23 mouse cellular contexts compared by ENCODE assay signal in the genomic region with DNA sequence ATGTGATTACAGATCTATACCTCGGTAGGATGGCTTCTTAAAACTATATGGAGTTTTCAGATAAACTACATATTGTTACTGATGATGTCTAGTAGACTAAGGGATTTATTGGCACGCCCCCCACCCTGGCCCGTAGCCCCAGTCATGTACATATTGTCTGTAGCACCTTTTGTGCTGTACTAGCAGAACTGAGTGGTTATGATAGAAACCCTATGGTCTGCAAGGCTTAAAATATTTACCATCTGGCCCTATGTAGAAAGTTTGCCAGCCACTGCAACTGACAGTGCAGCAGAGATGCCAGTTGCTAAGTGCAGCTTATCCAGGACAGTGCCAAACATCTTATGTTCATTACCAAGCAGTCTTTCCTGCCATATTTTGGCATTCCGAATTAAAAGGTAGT.
DNase-seq lines count a peak whose midpoint lies in the region; ATAC-seq and TF ChIP-seq lines count a peak whose summit lies in the region.
"Had no signal": no experiment of that assay in that cellular context is flagged by ENCODE, and none has a peak within 500 bp of the region (broad histone marks: within the 10 kb centered on the region; RNA-seq: fewer than 3 reads in every experiment).

No protein-coding gene starts in this region.

- WGBS in hindbrain, embryonic 15.5 days = 79% methylated on average over 4 of the region's 4 CpGs
- WGBS in hindbrain, embryonic 14.5 days = 80% methylated on average over 4 of the region's 4 CpGs
- 64% methylated on average over 4 of the region's 4 CpGs for WGBS in lung, embryonic 14.5 days
- 68% methylated on average over 4 of the region's 4 CpGs for WGBS in lung, postnatal 0 days
- WGBS in forebrain, embryonic 16.5 days = 71% methylated on average over 4 of the region's 4 CpGs
- WGBS in intestine, embryonic 16.5 days = 79% methylated on average over 4 of the region's 4 CpGs

- no peak for TF ChIP-seq EP300 in lung, postnatal 0 days (IDR thresholded peaks at IDR 0.05)

- no peaks in the 10 kb centered on the region for H3K9me3 ChIP-seq in hindbrain, embryonic 15.5 days
- no peaks in the 10 kb centered on the region for H3K9me3 ChIP-seq in hindbrain, embryonic 14.5 days (ENCODE audit: control insufficient read depth, low read length)
- H3K9me3 ChIP-seq in lung, embryonic 14.5 days (ENCODE audit: low read depth, low read length) = no peaks in the 10 kb centered on the region
- H3K9me3 ChIP-seq in lung, postnatal 0 days (ENCODE audit: low read length) = no peaks in the 10 kb centered on the region
- no peaks in the 10 kb centered on the region for H3K9me3 ChIP-seq in forebrain, embryonic 16.5 days (ENCODE audit: control insufficient read depth, low read length)
- no peaks in the 10 kb centered on the region for H3K9me3 ChIP-seq in intestine, embryonic 16.5 days (ENCODE audit: control insufficient read depth, low read length)
- H3K9me3 ChIP-seq: limb, embryonic 15.5 days; lung, embryonic 15.5 days; neural tube, embryonic 12.5 days had no signal

- H3K4me2 ChIP-seq in hindbrain, embryonic 15.5 days = no peak overlapping the region
- H3K4me2 ChIP-seq in hindbrain, embryonic 14.5 days (replicated peaks) = no peak overlapping the region
- no peak overlapping the region for H3K4me2 ChIP-seq in lung, embryonic 14.5 days
- H3K4me2 ChIP-seq in lung, postnatal 0 days (replicated peaks; ENCODE audit: low read depth, low read length) = no peak overlapping the region
- H3K4me2 ChIP-seq in forebrain, embryonic 16.5 days (ENCODE audit: low read length) = no peak overlapping the region
- H3K4me2 ChIP-seq in intestine, embryonic 16.5 days (ENCODE audit: low read depth, low read length) = no peak overlapping the region
- H3K4me2 ChIP-seq: heart, embryonic 11.5 days; limb, embryonic 15.5 days; lung, embryonic 15.5 days; neural tube, embryonic 12.5 days had no signal

- no peak for TF ChIP-seq CTCF in lung, embryonic 14.5 days (IDR thresholded peaks at IDR 0.05; ENCODE audit: low read depth)
- no peak for TF ChIP-seq CTCF in lung, postnatal 0 days (IDR thresholded peaks at IDR 0.05)

- H3K27ac ChIP-seq in hindbrain, embryonic 15.5 days (replicated peaks) = no peak overlapping the region
- no peak overlapping the region for H3K27ac ChIP-seq in hindbrain, embryonic 14.5 days
- H3K27ac ChIP-seq in lung, embryonic 14.5 days (ENCODE audit: low read depth) = no peak overlapping the region
- H3K27ac ChIP-seq in lung, postnatal 0 days (ENCODE audit: low read length) = no peak overlapping the region
- no peak overlapping the region for H3K27ac ChIP-seq in forebrain, embryonic 16.5 days (ENCODE audit: low read length)
- no peak overlapping the region for H3K27ac ChIP-seq in intestine, embryonic 16.5 days (ENCODE audit: low read length)
- H3K27ac ChIP-seq: limb, embryonic 15.5 days; liver, embryonic 14.5 days; lung, embryonic 15.5 days; neural tube, embryonic 12.5 days had no signal

- no peak overlapping the region for H3K9ac ChIP-seq in hindbrain, embryonic 15.5 days
- H3K9ac ChIP-seq in hindbrain, embryonic 14.5 days = no peak overlapping the region
- H3K9ac ChIP-seq in lung, embryonic 14.5 days = no peak overlapping the region
- no peak overlapping the region for H3K9ac ChIP-seq in lung, postnatal 0 days (replicated peaks; ENCODE audit: low read depth)
- no peak overlapping the region for H3K9ac ChIP-seq in forebrain, embryonic 16.5 days (replicated peaks; ENCODE audit: low read depth, low read length)
- no peak overlapping the region for H3K9ac ChIP-seq in intestine, embryonic 16.5 days (ENCODE audit: low read depth, low read length)
- H3K9ac ChIP-seq: limb, embryonic 15.5 days; liver, embryonic 14.5 days; lung, embryonic 15.5 days; neural tube, embryonic 12.5 days had no signal

- H3K36me3 ChIP-seq in hindbrain, embryonic 15.5 days = no peaks in the 10 kb centered on the region
- H3K36me3 ChIP-seq in hindbrain, embryonic 14.5 days (replicated peaks; ENCODE audit: control insufficient read depth, insufficient read depth) = no peaks in the 10 kb centered on the region
- H3K36me3 ChIP-seq in lung, embryonic 14.5 days (ENCODE audit: insufficient read depth) = no peaks in the 10 kb centered on the region
- no peaks in the 10 kb centered on the region for H3K36me3 ChIP-seq in lung, postnatal 0 days (ENCODE audit: insufficient read depth, low read length)
- H3K36me3 ChIP-seq in forebrain, embryonic 16.5 days (ENCODE audit: control insufficient read depth, insufficient read depth) = no peaks in the 10 kb centered on the region
- H3K36me3 ChIP-seq in intestine, embryonic 16.5 days (ENCODE audit: control insufficient read depth, insufficient read depth, low read length) = no peaks in the 10 kb centered on the region
- H3K36me3 ChIP-seq: limb, embryonic 15.5 days; lung, embryonic 15.5 days; neural tube, embryonic 12.5 days had no signal

- no peak overlapping the region for H3K4me3 ChIP-seq in hindbrain, embryonic 15.5 days
- no peak overlapping the region for H3K4me3 ChIP-seq in hindbrain, embryonic 14.5 days (replicated peaks; ENCODE audit: low read length)
- no peak overlapping the region for H3K4me3 ChIP-seq in lung, embryonic 14.5 days (ENCODE audit: low read depth, low read length)
- no peak overlapping the region for H3K4me3 ChIP-seq in lung, postnatal 0 days (ENCODE audit: low read depth, low read length)
- no peak overlapping the region for H3K4me3 ChIP-seq in forebrain, embryonic 16.5 days (replicated peaks; ENCODE audit: low read length)
- no peak overlapping the region for H3K4me3 ChIP-seq in intestine, embryonic 16.5 days (ENCODE audit: low read length)
- H3K4me3 ChIP-seq: limb, embryonic 15.5 days; lung, embryonic 15.5 days; neural tube, embryonic 12.5 days had no signal

- DNase-seq in hindbrain, embryonic 14.5 days (ENCODE audit: low spot score) = no peak
- DNase-seq in lung, embryonic 14.5 days = peak; percentile 13
- no peak for DNase-seq in lung, postnatal 0 days (ENCODE audit: low spot score)
- peak; percentile 20 to 52 for DNase-seq in layer of hippocampus, postnatal 14 days (ENCODE audit: low spot score in 2 of 2)
- DNase-seq in embryo, embryonic 10 days (ENCODE audit: low spot score) = no peak
- DNase-seq: adrenal gland, postnatal 25 days; cerebellum, adult 11 months; cerebellum, postnatal 36 days; gastrocnemius, postnatal 14 days; heart, adult 11 months; kidney, postnatal 25 days; lung, postnatal 4 days; midbrain, embryonic 14.5 days; right cerebral cortex, postnatal 25 days; thymus, postnatal 14 days had no signal

- H3K27me3 ChIP-seq in hindbrain, embryonic 15.5 days = no peaks in the 10 kb centered on the region
- no peaks in the 10 kb centered on the region for H3K27me3 ChIP-seq in hindbrain, embryonic 14.5 days (ENCODE audit: control insufficient read depth, insufficient read depth, low read length)
- no peaks in the 10 kb centered on the region for H3K27me3 ChIP-seq in lung, embryonic 14.5 days (ENCODE audit: insufficient read depth, low read length)
- no peaks in the 10 kb centered on the region for H3K27me3 ChIP-seq in lung, postnatal 0 days (replicated peaks; ENCODE audit: insufficient read depth, low read length)
- H3K27me3 ChIP-seq in forebrain, embryonic 16.5 days (replicated peaks; ENCODE audit: control insufficient read depth, insufficient read depth, low read length) = no peaks in the 10 kb centered on the region
- no peaks in the 10 kb centered on the region for H3K27me3 ChIP-seq in intestine, embryonic 16.5 days (replicated peaks; ENCODE audit: control insufficient read depth, insufficient read depth, low read length)
- H3K27me3 ChIP-seq: limb, embryonic 15.5 days; lung, embryonic 15.5 days; neural tube, embryonic 12.5 days had no signal

- 0 out of 2 replicates have a peak, but pooled peaks have one; percentile 21 for ATAC-seq in hindbrain, embryonic 15.5 days (ENCODE audit: low FRiP score, low read depth)
- ATAC-seq in hindbrain, embryonic 14.5 days (ENCODE audit: low FRiP score) = no peak
- ATAC-seq in lung, embryonic 14.5 days (ENCODE audit: insufficient read depth) = no peak
- ATAC-seq in lung, postnatal 0 days = no peak
- peak; percentile 67 for ATAC-seq in forebrain, embryonic 16.5 days
- ATAC-seq in intestine, embryonic 16.5 days = no peak

- H3K4me1 ChIP-seq in hindbrain, embryonic 15.5 days (replicated peaks) = no peaks in the 10 kb centered on the region
- H3K4me1 ChIP-seq in hindbrain, embryonic 14.5 days (replicated peaks; ENCODE audit: control insufficient read depth, insufficient read depth, low read length) = no peaks in the 10 kb centered on the region
- H3K4me1 ChIP-seq in lung, embryonic 14.5 days (ENCODE audit: insufficient read depth) = no peaks in the 10 kb centered on the region
- H3K4me1 ChIP-seq in lung, postnatal 0 days (ENCODE audit: insufficient read depth, low read depth, low read length) = no peaks in the 10 kb centered on the region
- no peaks in the 10 kb centered on the region for H3K4me1 ChIP-seq in forebrain, embryonic 16.5 days (replicated peaks; ENCODE audit: control insufficient read depth, insufficient read depth, low read length)
- H3K4me1 ChIP-seq in intestine, embryonic 16.5 days (ENCODE audit: control insufficient read depth, insufficient read depth, low read length) = no peaks in the 10 kb centered on the region
- H3K4me1 ChIP-seq: limb, embryonic 15.5 days; lung, embryonic 15.5 days; neural tube, embryonic 12.5 days had no signal

Comparison
In these comparisons a context has a peak if more than half of its experiments do, and no peak if none do; other contexts are left out.
1. ATAC-seq: peak in hindbrain, embryonic 15.5 days (single experiment) and forebrain, embryonic 16.5 days (single experiment); none in hindbrain, embryonic 14.5 days (single experiment), lung, embryonic 14.5 days (single experiment), lung, postnatal 0 days (single experiment) and intestine, embryonic 16.5 days (single experiment).
2. DNase-seq: peak in lung, embryonic 14.5 days (single experiment) and layer of hippocampus, postnatal 14 days (2 of 2); none in hindbrain, embryonic 14.5 days (single experiment), lung, postnatal 0 days (single experiment) and embryo, embryonic 10 days (single experiment).